Mouse (Mus musculus) kidney, adult 18-20 months (tissue): ENCODE measurements around the gene Caprin1.

ENCODE experiments used
- DNase-seq: peaks from one replicate; pipeline ENCODE4 v3.0.0; 2021

The Caprin1 gene

DNA sequence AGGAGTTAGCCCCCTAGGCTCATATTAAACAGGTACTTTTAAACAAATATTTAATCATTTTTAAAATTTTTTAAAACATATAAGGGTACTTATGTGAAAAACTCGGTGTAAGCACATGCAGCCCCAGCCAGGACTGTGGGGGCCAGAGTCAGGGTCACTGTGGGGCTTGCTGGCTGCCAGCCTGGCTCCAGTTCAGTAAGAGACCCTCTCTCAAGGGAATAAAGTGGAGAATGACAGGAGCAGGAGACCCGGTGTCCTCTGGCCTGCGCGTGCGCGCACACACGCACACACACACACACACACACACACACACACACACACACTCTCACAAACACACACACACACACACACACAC is 78.2 kb downstream of the Caprin1 start:
- DNase-seq: no peak

- DNase-seq: peak; percentile 76
Observed at GRCm38 (mm10) chr2:103718594-103719291, 78.7 kb downstream of the Caprin1 start.

DNA sequence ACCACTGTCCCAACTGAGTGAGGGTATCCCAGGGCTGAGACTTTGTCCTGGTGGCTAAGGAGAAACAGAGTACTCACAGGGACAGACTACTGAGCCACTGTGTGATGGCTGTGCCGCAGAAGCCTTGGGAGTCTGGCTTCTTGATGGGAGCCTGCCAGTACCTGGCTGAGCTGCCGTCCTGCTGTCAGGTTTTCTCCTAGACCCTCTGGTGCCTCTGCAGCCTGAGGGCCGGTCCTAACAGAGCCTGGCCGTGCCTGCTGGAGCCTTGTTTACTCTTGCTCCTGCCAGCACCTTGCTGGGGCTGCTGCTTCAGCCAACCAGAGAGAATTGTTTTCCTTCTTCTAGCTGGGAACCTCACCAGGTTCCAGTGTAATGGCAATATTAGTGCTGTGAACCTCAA is 83.0 kb downstream of the Caprin1 start:
- DNase-seq: no peak

- peak; percentile 47 for DNase-seq
Observed at GRCm38 (mm10) chr2:103713831-103714230, 83.6 kb downstream of the Caprin1 start.
